Mouse (Mus musculus) CH12F3 (cell line): ENCODE measurements around the gene 2310007B03Rik.

ENCODE experiments used
- in situ Hi-C: fragments of 300-500 bp; cut with MboI; formaldehyde crosslinking; loops from 2 replicates; pipeline ENCODE4 v1.14.3; 2020; ENCODE audit warnings: low sequenced_read_pairs

The 2310007B03Rik gene

DNA sequence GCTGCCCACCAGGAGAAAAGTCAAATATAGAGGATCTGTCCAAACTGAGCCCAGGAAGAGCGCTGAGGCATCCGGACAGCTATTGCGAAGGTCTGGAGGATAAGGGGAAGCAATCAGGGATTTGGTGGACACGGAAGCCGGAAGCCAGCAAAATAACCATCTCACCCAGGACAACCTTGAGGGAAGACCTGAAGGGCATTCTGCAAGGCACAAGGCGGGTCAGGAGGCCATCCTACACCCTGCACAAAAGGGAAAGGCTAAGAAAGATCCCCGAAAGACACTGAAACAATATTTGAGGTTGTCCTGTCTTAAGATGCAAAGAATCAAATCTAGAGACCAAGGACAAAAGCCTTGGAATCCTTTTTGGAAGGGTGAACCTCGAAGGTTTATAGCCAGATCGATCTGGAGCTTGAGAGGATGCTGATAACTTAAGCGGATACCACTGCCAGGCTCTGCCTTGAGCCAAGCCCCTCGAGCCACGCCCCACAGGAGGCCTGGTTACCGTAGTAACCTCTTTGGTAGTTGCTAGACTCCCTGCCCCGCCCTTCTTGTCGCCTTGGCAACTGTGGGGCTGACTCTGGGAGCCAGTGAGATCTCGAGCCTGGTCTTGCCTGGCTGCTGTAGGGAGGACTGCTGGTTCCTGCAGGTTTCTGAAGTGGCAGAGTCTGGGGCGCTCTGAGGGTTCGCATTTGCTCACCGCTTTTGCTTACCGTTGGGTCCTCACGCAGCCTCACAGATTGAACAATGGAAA is 45.9 kb downstream of the 2310007B03Rik start:
- in situ Hi-C loops, result no loop called here

DNA sequence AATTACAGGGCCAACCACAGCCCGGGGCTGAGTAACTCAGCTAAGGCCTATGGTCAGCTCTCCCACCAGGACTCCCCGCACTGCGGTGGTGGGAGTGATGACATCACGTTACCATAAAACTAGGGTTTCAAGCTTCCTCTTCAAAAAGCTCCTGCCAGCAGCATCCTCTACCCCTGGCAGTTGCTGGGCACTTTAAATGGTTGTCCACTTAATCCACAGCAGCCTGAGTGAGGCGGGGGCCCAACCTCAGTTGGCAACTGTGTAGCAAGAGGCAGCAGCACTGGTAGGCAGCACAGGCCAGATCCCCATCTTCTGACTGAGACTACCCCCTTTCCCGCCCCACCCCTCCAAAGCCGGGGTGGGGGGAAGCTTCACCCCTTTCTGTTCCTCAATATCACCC is 58.0 kb downstream of the 2310007B03Rik start:
- in situ Hi-C loops, result no loop called here

- in situ Hi-C loops, result no loop called here
Measured at GRCm38 (mm10) chr1:93101571-93102061, 59.1 kb downstream of the 2310007B03Rik start, which contains the start of gene Kif1a. Kif1a (minus strand) TSS chr1:93101951.
